Mouse (Mus musculus): Measurements from ENCODE around the gene Dnaja1. TPM values are rescaled to one million over a fixed set of nuclear protein-coding genes. Genes with fewer than 3 reads are reported as not detected.

Gene Dnaja1
- total RNA-seq, 2 experiments from 2014 or later = 374 to 409 TPM

GRCm38 (mm10) chr4:40735351-40735750 lies 13.4 kb downstream of the Dnaja1 start:
- no peak for DNase-seq (ENCODE audit: low spot score in 2 of 2)

GRCm38 (mm10) chr4:40757157-40757779 lies 35.3 kb downstream of the Dnaja1 start:
- peak in 1 of 2 experiments; percentile 18 for DNase-seq (ENCODE audit: low spot score in 2 of 2)

DNA sequence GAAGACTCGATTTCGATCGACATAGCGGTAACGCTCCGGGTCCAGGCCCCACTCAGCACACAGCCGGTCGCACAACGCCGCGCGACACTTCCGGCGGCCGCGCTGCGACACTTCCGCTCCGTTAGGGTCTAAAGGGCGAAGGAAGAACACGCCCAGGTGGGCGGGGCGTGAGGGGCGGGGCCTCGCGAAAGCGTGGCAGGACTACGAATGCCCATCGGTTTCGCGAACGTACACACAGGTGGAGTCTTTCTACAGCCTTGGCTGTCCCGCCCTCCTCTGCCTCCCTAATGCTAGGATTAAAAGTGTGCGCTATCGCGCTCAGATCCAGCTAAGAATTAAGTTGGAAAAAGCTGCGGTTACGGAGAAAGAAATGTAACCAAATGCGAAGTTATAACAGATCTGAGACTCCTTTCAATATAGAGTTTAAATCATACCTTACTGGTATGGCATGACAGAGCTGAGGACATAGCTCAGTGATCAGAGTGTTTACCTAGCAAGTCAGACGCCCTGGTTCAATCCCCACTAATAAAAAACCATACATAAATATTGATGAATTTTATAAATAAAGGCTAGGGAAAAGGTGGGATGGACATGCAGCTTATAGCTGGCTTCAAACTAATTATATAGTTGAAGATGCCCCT lies 36.0 kb downstream of the Dnaja1 start, which contains the start of gene Smu1:
Gene Smu1, minus strand, starts transcription at position 144 of the 641 bp plus-strand sequence.
- peak; percentile 95 to 97 for DNase-seq (ENCODE audit: low spot score in 2 of 2)

DNA sequence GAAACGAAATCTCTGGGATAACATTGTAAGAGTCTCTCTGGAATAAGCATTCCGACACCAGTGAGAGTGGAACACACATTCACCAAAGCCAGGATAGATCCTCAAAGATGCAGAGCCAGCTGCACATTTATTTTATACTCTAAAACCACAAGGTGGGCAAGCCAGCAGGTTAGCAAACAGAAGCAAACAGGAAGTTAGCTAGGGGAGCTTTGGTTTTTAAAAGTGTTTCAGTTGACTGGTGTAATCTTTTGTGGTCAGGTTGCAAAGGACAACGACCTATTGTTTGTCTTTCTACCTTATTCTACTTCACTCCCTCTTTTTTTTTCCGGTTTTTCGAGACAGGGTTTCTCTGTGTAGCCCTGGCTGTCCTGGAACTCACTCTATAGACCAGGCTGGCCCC lies 37.9 kb downstream of the Dnaja1 start:
- DNase-seq (ENCODE audit: low spot score in 2 of 2) = no peak

GRCm38 (mm10) chr4:40774279-40775259 lies 52.6 kb downstream of the Dnaja1 start:
- DNase-seq (ENCODE audit: low spot score in 2 of 2) = peak; percentile 67 to 69

DNA sequence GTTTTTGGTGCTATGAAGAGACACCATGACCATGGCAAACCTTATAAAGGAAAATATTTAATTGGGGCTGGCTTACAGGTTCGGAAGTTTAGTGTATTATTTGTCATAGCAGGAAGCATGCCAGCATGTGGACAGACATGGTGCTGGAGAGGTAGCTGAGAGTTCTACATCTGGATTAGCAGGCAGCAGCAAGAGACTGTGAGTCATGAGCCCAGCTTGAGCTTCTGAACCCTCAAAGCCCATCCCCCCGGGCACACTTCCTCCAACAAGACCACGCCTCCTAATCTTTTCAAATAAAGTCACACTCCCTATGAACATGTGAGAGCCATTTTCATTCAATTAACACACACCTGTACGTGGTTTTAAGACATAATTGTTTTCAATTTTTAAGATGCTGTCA lies 54.5 kb downstream of the Dnaja1 start:
- DNase-seq (ENCODE audit: low spot score in 2 of 2) = no peak

DNA sequence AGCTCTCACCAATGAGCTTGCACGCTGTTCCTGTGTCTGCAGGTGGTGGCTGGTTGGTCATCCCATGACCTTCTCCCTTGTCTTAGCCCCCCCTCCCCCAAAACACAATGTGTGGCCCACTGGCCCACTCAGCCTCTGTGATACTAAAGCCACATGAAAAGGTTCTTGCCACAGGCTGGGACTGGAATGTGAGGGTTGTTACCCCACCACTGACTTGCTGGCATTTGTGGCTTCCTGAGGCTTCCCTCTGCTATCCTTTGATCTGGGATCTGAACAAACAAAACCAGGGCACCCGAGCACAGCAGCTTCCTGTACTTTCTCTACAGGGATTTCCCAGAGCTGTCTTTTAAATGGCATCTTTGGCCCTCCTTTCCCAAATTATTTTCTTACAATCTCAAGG lies 55.2 kb downstream of the Dnaja1 start:
- DNase-seq (ENCODE audit: low spot score in 2 of 2) = no peak

DNA sequence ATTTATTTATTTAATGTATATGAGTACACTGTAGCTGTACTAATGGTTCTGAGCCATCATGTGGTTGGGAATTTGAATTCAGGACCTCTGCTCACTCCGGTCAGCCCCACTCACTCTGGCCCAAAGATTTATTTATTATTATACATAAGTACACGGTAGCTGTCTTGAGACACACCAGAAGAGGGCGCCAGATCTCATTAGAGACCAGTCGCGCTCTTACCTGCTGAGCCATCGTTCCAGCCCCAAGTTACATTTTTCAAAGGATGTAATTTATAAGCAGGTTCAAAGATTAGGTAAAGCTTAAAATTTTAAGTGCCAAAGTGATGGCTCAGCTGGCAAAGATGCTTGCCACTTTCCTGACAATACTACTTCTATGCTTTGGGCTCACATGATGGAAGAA lies 56.7 kb downstream of the Dnaja1 start:
- peak in 1 of 2 experiments; percentile 19 for DNase-seq (ENCODE audit: low spot score in 2 of 2)

DNA sequence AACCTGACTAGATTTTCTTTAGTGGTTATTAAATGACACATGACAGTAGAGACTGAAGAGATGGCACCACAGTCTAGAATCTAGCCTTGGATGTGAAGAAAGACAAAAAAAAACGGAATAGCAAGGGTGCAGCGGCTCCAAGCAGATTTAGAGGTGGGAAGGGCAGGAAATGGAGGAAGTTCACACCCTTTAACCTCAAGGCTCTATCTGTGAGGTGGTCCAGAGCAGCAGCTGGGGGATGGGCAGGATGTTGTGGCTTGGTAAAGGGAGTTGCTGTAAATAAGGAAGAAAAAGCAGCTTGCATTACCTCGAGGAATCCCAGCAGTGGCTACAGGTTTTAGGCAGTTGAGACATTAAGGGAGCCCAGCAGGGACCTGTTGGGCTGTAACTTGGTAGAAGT lies 59.2 kb downstream of the Dnaja1 start:
- DNase-seq (ENCODE audit: low spot score in 2 of 2) = no peak

DNA sequence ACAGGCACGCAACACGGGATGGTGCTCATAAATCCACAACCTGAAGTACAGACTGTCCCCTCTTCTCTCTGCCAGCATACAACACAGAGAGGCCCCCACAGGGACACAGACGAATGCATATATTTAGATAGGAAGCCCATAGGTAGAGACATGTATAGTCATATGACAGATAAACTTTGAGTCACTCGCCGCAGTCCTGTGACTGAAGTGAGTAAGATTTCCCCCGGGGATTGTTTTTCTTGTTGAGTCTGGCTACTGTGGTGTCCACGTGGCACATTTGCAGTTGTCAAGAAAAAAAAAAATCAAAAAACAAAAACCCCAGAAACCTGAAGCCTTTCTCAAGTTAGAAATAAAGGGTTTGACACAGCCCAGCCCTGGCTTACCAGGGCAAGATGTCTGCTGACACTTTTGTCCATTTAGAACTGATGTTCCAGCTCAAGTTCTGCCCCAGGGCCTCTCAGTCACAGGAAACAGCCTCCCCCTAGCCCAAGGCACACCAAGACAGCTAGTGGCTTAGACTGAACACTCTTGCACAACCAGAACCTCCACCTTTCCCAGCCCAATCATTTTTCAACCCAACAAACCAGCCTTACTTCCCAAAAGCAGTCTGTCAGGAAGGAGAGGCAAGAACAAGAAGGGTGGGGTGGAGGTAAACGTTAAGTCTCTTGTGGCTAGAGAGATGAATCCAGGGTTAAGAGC lies 60.0 kb downstream of the Dnaja1 start:
- no peak for DNase-seq (ENCODE audit: low spot score in 2 of 2)

GRCm38 (mm10) chr4:40783049-40783448 lies 61.1 kb downstream of the Dnaja1 start:
- DNase-seq (ENCODE audit: low spot score in 2 of 2) = no peak

DNA sequence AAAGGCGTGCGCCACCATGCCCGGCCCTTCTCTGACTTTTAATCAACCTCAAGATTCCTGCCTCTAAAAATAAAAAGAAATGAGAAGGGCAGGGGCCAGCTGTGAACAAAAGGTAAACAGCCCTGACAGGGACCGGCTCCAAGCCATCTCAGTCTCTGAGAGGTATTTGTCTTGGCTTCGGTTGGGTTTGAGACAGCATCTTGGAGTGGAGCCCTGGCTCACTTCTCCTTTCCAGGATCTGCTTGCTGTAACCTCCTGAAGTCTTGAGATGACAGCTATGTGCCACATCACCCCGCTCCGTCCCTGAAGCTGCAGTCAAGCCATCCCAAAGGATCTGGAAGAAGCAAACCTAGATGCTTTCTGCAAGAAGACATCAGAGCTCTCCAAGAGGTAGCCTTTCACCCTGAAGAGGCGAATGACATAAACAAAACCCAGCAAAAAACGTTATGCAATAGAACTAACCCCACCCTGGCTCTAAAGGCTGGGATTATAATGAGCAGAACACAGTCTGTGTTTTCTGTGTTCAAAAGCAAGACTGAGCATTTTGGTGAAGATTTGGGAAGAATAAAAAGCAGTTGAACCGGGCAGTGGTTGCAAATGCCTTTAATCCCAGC lies 62.7 kb downstream of the Dnaja1 start:
- no peak for DNase-seq (ENCODE audit: low spot score in 2 of 2)

DNA sequence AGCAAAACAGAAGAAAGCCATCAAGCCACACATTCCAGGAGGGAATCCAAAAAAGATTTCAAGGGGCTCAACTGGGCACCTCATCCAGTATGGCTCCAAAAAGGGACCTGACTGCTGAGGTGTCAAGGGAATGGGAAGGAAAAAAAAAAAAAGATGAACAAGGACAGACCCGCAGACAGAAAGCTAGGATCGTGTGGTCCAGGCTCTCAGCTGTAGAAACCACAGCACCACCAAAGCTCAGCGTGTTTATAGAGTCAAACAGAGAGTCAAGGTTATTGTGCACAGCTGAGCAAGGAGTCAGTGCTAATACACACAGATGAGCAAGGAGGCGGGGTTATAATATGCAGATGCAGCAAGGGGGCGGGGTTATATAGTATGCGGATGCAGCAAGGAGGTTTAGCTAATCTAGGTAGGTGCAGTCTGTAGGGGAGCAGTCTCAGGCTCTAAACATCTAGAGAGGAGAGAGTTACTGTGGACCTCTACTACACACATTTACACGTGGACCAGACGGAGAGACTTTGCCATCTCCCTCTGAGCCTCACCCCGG lies 63.7 kb downstream of the Dnaja1 start:
- DNase-seq (ENCODE audit: low spot score in 2 of 2) = no peak

DNA sequence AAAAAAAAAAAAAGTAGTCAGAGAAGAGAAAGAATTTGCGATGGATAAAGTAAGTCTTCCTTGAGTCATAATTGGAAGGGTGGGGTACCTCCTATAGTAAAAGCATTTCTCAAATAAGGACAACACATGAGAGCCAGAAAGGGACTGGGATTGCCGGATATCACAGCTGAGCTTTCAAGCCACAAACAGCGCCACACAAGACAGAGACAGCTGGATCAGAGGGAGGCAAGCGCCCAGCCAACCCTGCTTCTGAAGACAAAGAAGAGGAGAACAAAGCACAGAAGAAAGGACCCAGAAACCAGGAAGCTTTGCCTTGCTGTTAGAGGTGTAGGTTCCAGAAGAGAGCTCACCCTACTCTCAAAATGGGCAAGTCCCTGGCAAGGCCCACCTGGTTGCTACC lies 64.6 kb downstream of the Dnaja1 start:
- DNase-seq (ENCODE audit: low spot score in 2 of 2) = no peak

Small RNAs within 50 kb of the gene (microRNA-seq; reads per million reads assigned to microRNA genes)
- 0.22 to 0.39 reads per million in 2 experiments for gene Mir207

Other genes starting within 250 kb of the Dnaja1 start
- 1 to 10 TPM; 7.7 to 7.9 TPM for gene Tmem215, start 250.0 kb upstream of the Dnaja1 start, total RNA-seq (2021)
- 10 to 100 TPM; 31.2 to 31.7 TPM for gene Aptx, start 19.0 kb upstream of the Dnaja1 start, total RNA-seq (2021)
- gene Smu1, start 35.8 kb downstream of the Dnaja1 start, total RNA-seq (2021) = 10 to 100 TPM; 42.8 to 47.7 TPM
- gene B4galt1, start 131.9 kb downstream of the Dnaja1 start, total RNA-seq (2021) = 1 to 10 TPM; 6.5 to 7.0 TPM
- not detected for gene Spink4, start 197.9 kb downstream of the Dnaja1 start, total RNA-seq (2021)
- gene Bag1, start 226.1 kb downstream of the Dnaja1 start, total RNA-seq (2021) = 100 to 1,000 TPM; 163 to 170 TPM
- gene Chmp5, start 226.3 kb downstream of the Dnaja1 start, total RNA-seq (2021) = 10 to 100 TPM; 71.9 to 75.3 TPM
- gene Nfx1, start 248.8 kb downstream of the Dnaja1 start, total RNA-seq (2021) = 10 to 100 TPM; 61.5 to 64.2 TPM

All from layer of hippocampus, postnatal 10 days (tissue).